Mouse (Mus musculus): ENCODE results near the gene Shld2.
A peak's percentile ranks its signal among the peaks of the same experiment; 100 is the strongest.
"Not testable (repeated sequence)": the region's sequence is repeated elsewhere in the genome, so short reads cannot be mapped to it uniquely, and the experiment has no call there.

The Shld2 gene

GRCm38 (mm10) chr14:34288396-34288795 lies 21.9 kb downstream of the Shld2 start:
- DNase-seq (ENCODE audit: low spot score in 2 of 2) = no peak

DNA sequence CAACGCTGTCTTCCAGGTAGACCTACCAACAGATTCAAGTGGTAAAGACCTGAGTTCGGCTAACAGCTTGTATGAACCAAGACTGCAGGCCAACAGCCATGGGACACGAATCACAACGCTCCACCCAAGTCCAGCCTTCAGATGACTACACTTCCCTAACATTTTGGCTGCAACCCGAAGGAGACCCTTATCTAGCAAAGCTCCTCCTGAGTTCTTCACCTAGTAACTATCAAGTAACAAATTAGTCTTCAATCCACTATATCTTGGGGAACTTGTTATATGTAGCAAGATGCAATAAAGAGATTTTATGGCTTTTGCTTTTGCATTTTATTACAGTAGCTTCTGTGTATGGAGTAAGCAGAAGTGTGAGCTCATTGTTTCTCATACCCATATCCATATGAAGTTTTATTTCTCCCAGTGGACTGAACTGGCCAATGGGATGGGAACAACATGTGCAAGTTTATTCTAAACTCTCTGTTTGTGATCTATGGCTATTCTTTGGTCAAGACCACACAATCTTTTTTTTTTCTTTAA lies 28.5 kb downstream of the Shld2 start:
- DNase-seq (ENCODE audit: low spot score in 2 of 2) = no peak

DNA sequence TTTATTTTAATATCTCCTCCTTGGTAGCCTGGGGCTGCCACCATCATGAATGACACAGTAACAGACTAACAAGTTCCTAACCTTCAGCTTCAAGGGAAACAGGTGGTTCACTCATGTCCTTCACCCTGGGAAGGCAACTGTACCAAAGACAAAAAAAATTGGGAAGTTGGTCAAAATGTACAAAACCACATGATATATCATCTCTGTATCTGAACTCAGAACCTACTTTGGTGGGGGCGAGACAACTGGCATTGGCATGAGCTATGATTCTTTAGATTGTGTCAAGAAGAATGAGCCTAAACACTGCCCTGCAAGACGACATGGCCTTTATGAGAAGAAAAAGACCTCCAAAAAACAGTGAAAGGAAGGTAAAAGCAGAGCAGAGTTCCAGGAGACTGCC lies 29.5 kb downstream of the Shld2 start:
- DNase-seq (ENCODE audit: low spot score in 2 of 2) = no peak

GRCm38 (mm10) chr14:34279726-34280125 lies 30.6 kb downstream of the Shld2 start:
- DNase-seq (ENCODE audit: low spot score in 2 of 2) = no peak

GRCm38 (mm10) chr14:34275225-34275624 lies 35.1 kb downstream of the Shld2 start:
- no peak for DNase-seq (ENCODE audit: low spot score in 2 of 2)

- no peak for DNase-seq (ENCODE audit: low spot score in 2 of 2)
Measured at GRCm38 (mm10) chr14:34274141-34274540, 36.2 kb downstream of the Shld2 start.

- no peak for DNase-seq (ENCODE audit: low spot score in 2 of 2)
Measured at GRCm38 (mm10) chr14:34273280-34273679, 37.0 kb downstream of the Shld2 start.

GRCm38 (mm10) chr14:34268046-34268445 lies 42.2 kb downstream of the Shld2 start:
- DNase-seq (ENCODE audit: low spot score in 2 of 2) = no peak

DNA sequence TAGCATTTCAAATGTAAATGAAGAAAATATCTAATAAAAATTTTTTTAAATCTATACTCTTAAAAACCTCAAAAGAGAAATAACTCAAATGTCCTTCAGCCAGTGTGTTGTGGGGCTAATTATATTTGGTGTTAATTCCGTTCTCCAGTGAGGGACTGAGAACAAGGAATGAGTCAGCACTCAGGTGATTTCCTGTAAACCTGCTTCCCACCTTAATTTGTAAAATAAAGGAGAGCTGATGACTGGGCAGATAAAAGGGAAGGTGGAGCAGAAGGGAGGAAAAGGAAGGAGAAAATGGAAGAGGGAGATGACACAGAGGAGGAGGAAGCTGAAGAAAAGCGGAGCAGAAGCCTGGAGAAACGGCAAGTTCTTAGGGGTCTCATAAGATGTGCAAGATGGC lies 51.8 kb downstream of the Shld2 start:
- DNase-seq (ENCODE audit: low spot score in 2 of 2) = not testable (repeated sequence)

GRCm38 (mm10) chr14:34253261-34253660 lies 57.0 kb downstream of the Shld2 start:
- no peak for DNase-seq (ENCODE audit: low spot score in 2 of 2)

DNA sequence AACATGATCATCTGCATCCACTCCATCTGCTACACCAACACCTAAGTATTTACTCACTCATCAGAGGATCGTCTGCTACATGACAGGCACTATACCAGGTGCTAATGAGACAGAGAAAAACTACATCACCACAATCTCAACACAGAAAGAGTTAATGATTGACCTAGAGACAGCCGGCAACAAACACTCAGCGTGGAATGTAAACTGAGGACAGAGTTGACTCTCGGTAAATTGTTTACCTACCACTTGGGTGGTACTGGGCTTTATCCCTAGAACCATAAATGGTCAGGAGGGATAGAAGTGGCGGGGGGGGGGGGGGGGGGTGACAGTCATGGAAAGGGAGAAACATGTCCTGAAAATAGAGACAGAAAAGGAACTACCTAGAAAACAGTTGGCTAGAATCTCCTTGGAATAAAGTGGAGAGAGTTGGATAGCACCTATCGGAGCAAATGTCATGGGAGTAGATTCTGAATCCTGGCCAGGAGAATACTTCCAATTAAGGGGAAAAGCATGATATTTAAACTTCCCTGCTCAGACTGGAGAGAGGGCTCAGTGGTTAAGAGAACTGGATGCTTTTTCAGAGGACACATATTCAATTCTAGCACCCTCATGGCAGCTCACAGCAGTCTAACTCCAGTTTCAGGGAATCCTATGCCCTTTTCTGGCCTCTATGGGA lies 57.7 kb downstream of the Shld2 start:
- DNase-seq (ENCODE audit: low spot score in 2 of 2) = no peak

- DNase-seq (ENCODE audit: low spot score in 2 of 2) = no peak
Measured at GRCm38 (mm10) chr14:34240676-34241075, 69.6 kb downstream of the Shld2 start.

DNA sequence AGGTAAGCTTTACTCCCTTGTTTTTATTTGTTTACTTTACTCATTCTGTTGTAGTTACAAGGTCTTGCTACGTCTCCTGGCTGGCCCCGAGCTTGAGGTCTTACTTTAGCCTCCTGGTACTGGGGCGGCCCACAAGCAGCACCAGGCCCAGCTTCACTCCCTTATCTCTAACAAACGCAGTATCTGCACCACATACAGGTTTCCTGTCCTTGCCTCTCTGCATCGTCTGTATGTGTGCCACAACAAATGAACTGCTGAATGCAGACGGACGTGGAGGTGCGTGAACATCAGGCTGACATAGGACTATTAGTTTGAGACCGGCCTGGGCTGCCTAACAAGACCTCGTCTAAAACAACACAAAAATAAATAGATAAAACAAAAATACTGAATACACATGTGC lies 70.0 kb downstream of the Shld2 start:
- no peak for DNase-seq (ENCODE audit: low spot score in 2 of 2)

GRCm38 (mm10) chr14:34234630-34235380 lies 75.5 kb downstream of the Shld2 start:
- DNase-seq (ENCODE audit: low spot score in 2 of 2) = peak in 1 of 2 experiments; percentile 33

DNA sequence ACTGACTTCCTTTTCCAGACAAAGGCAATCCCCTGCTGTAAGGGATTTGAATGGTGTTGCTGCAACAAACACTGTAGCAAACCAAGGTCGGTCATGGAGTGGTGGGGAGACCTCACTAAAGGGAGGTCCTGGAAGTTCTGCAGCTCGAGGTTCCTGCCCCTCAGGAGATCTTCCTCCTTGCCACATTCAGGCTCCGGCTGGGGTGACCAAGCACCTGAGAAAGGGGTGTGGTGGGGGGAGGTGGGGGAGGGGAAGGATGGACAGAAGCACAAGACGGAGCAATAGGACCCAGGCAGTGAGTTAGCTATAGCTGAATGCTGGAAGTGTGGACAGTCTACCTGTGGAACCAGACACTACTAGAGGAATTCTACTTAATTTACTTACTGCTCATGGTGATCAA lies 76.4 kb downstream of the Shld2 start:
- no peak for DNase-seq (ENCODE audit: low spot score in 2 of 2)

GRCm38 (mm10) chr14:34232866-34233680 lies 77.2 kb downstream of the Shld2 start:
- no peak for DNase-seq (ENCODE audit: low spot score in 2 of 2)

DNA sequence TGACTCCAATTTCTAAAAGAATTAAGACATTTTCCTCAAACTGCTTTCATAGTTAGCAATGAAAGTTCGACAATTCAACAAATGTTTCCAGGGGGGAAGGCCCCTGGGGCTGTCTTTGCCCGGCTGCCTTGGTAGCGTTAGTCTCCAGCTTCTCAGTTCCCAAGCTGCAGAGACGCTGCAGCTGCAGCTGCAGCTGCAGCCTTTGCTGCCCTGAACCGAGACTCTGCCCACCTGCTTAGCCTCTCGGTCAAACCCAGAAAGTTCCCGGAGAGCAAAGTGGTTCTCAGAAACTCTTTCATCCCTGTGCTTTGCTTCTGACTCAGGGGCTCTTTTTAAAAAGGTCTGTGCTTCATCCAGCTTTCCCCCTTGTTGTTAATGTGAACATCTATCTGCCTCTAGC lies 78.0 kb downstream of the Shld2 start:
- DNase-seq (ENCODE audit: low spot score in 2 of 2) = no peak

DNA sequence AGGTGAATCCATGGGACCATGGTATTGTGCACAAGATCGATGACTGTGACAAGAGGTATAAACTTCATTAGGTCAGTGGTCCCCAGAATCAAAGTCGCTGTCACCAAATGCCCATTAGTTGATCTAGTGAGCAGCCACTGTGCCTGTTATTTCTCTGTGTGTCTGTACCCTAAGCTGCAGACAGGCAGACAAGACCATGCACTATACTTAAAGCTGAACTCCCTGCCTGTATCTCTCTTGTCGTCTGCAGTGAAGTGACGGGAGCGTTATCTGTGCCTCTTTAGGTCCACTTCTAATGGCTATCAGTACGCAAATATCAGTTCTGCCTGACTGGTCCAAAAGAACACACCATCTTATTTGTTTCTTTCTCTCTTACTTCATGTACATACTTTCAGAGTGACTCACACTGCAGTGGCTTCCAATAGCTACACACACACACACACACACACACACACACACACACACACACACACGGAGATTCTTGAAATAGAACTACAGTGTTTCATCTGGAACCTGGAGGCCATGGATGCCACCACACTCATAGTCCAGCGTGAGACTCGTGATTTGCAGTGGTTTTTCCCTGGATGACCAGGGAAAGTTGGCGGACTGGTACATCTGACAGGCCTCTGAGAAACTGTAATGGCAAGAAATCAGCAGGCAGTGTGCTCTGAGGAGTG lies 81.3 kb downstream of the Shld2 start:
- DNase-seq (ENCODE audit: low spot score in 2 of 2) = no peak

GRCm38 (mm10) chr14:34227981-34228380 lies 82.3 kb downstream of the Shld2 start:
- DNase-seq (ENCODE audit: low spot score in 2 of 2) = no peak

DNA sequence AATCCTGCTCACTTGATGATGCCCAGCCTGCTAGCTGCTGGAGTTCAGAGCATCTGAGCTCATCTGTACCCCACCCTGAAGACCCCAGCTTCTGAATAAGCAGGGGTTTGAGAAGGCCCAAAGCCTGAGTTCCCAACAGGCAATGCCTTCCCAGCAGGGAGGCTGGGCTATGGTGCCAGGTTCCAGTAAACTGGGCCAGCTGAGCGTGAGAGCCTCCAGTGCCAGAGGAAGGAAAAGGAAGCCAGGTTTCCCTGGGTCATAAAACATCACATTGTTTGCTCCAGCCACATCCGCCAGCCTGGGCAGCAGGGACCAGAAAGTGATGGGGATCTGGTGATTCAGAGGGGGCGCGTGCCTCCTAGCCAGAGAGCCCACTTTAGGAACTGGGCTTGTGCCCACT lies 83.7 kb downstream of the Shld2 start:
- DNase-seq (ENCODE audit: low spot score in 2 of 2) = no peak

DNA sequence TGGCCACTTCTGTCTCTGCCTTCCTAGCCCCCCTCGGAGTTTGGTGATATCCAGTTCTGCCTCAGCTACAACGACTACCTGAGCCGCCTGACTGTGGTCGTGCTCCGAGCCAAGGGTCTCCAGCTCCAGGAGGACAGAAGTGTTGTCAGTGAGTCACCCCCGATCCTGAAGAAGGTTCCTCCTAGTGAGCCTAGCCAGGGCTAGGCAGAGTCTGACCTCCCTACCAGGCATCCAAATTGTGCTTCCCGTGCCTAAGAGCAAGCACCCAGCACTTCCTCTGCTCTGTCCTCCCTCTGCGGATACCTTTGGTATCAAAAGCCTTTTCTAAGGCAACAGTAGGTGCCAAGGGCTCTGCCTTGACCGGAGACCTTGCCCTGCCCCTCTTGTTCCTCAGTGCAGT lies 84.3 kb downstream of the Shld2 start:
- no peak for DNase-seq (ENCODE audit: low spot score in 2 of 2)
